Mouse (Mus musculus): ENCODE data around the gene Snhg11.
"Not testable (repeated sequence)": the region's sequence is repeated elsewhere in the genome, so short reads cannot be mapped to it uniquely, and the experiment has no call there.

Snhg11 gene

GRCm38 (mm10) chr2:158369474-158370172 is 5.8 kb upstream of the Snhg11 start:
- no peak for DNase-seq (ENCODE audit: low spot score in 2 of 2)

- no peak for DNase-seq (ENCODE audit: low spot score in 2 of 2)
Measured at GRCm38 (mm10) chr2:158370173-158370550, 5.3 kb upstream of the Snhg11 start.

GRCm38 (mm10) chr2:158373061-158373460 is 2.4 kb upstream of the Snhg11 start:
- no peak for DNase-seq (ENCODE audit: low spot score in 2 of 2)

DNA sequence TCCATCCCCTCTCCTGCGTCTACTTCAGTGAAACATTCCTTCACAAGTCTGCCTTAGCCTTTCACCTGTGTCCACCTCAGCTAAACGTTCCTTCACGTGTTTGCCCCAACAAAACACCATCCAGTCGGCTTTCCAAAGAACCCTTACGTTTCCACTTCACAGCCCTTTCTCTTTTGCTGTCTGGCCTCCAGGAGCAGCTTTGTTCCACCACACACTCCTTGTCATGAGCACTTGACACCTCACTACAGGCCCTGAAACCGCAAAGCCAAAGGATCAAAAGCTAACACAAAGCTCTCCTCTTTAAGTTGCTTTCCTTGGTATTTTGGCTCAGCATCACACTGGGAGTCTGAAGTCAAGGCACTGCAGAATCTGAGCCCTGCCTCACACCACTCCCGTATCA is 1.9 kb upstream of the Snhg11 start:
- no peak for DNase-seq (ENCODE audit: low spot score in 2 of 2)

GRCm38 (mm10) chr2:158376123-158376687 is 767 bp downstream of the Snhg11 start:
- peak in 1 of 2 experiments; percentile 23 for DNase-seq (ENCODE audit: low spot score in 2 of 2)

GRCm38 (mm10) chr2:158376798-158377197 is 1.4 kb downstream of the Snhg11 start:
- peak; percentile 50 to 59 for DNase-seq (ENCODE audit: low spot score in 2 of 2)

DNA sequence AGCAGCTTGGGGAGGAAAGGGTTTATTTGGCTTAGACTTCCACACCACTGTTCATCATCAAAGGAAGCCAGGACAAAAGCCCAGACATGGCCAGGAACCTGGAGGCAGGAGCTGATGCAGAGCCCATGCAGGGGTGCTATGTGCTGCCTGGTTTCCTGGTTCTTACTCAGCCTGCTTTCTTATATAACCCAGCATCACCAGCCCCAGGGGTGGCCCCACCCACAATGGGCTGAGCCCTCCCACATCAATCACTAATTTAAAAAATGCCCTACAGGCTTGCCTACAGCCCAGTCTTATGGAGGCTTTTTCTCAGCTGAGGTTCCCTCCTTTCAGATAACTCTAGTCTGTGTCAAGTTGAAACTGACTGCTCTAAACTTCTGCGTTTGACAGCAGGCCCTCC is 2.4 kb downstream of the Snhg11 start:
- DNase-seq (ENCODE audit: low spot score in 2 of 2) = peak; percentile 39 to 44

GRCm38 (mm10) chr2:158379354-158380078 is 4.1 kb downstream of the Snhg11 start:
- peak; percentile 43 to 67 for DNase-seq (ENCODE audit: low spot score in 2 of 2)

- DNase-seq (ENCODE audit: low spot score in 2 of 2) = no peak
Measured at GRCm38 (mm10) chr2:158386072-158386471, 10.6 kb downstream of the Snhg11 start.

GRCm38 (mm10) chr2:158389421-158389820 is 14.0 kb downstream of the Snhg11 start:
- DNase-seq (ENCODE audit: low spot score in 2 of 2) = no peak

GRCm38 (mm10) chr2:158396369-158396768 is 20.9 kb downstream of the Snhg11 start:
- DNase-seq (ENCODE audit: low spot score in 2 of 2) = no peak

- DNase-seq (ENCODE audit: low spot score in 2 of 2) = not testable (repeated sequence)
Measured at GRCm38 (mm10) chr2:158397140-158397539, 21.7 kb downstream of the Snhg11 start.

DNA sequence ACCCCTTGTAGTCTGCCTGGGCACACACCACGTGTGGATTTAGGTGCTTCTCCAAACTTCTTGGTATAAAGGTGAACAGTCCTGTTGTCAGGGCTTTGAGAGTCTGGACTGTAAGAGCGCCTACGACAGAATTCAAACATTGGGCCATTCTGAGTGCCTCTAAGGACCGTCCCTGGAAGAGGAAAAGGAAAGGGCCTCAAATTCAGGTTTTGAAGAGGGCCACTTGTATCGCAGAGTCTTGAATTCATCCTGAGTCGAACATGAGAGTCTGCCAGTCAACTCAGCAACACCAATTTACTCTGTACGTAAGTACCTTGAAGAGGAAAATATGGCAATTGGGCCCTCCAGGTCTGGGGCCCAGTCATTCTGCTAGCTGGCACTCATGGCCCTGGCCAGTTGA is 27.5 kb downstream of the Snhg11 start:
- no peak for DNase-seq (ENCODE audit: low spot score in 2 of 2)

GRCm38 (mm10) chr2:158408997-158409594 is 33.7 kb downstream of the Snhg11 start:
- no peak for DNase-seq (ENCODE audit: low spot score in 2 of 2)

DNA sequence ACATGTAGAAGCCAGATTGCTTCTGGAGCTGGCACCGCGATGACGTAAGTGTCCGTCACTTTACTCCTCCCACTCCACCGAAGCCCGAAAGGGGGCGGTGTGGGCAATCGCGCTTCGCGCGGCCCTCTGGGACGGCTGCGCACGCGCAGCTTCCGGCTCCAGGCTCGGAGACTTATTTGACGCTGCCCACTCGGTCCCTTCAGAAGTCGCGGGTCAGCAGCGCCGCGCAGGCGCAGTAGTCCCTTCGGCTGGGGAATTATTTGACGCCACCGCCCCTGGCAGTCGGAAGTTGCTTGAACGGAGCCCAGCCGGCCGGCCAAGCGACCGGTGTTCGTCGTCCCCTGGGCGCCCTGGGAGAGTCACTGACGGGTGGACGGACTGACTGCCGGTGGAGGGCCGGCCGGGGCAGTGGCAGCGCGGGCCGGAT is 34.2 kb downstream of the Snhg11 start, which contains the start of gene Ralgapb:
Ralgapb (plus strand) TSS at position 254 of the 427 bp plus-strand sequence.
- DNase-seq (ENCODE audit: low spot score in 2 of 2) = peak; percentile 99

GRCm38 (mm10) chr2:158410022-158411014 is 34.9 kb downstream of the Snhg11 start:
- peak in 1 of 2 experiments; percentile 26 for DNase-seq (ENCODE audit: low spot score in 2 of 2)

DNA sequence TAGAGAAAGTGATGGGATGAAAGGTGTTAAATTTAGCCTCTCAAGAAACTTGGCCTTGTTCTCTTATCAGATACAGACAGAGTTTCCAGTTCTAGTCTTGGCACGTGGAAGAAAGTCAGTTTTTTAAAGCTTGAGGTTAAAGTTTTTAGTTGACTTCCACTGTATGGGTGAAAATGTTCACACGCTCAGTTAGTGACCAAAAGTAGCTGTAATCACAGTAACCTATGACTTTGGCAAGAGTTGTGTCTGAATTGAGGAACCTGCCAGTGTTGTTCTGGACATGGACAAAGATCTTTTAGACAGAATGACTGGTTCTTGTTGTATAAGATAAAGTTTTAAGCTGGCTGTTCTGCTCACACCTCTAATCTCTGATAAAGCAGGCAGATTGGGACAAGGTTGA is 37.8 kb downstream of the Snhg11 start:
- no peak for DNase-seq (ENCODE audit: low spot score in 2 of 2)

DNA sequence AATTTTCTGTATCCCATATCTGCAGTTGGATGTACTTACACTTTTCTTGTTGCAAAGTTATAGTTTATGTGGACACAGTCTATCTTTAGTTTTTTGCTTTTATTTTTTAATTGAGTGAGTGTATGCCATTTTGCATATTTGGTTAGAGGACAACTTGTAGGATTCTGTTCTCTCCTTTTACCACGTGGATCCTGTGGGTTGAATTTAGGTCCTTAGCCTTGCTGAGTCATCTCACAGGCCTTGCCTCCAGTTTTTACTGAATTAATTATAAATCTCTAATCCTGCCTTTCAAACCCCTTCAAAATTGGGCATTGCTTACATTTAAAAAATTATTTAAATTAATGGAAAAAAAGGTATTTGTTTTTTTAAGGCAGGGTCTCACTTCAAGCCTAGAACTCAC is 40.4 kb downstream of the Snhg11 start:
- no peak for DNase-seq (ENCODE audit: low spot score in 2 of 2)

DNA sequence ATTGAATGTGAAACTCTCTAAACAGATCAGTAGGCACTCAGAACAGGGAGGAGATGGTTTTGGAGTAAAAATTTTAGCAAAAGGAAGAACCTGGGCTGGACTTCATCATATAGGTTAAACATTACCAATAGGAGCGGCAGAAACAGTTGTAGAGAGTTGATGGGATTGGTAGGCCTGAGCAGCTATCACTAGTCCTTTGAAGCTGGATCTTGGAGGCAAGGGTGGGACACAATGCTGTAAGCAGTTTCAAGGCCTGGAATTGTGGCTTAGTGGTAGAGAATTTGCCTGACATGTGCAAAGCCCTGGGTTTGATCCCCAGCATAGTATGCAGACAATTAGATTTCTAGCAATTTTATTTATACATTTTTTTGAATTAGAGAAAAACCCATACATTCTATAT is 43.2 kb downstream of the Snhg11 start:
- no peak for DNase-seq (ENCODE audit: low spot score in 2 of 2)

Measured in frontal cortex, postnatal 36 days (tissue).